Mouse (Mus musculus): ENCODE results near the gene Agtpbp1.
"Not testable (repeated sequence)": the region's sequence is repeated elsewhere in the genome, so short reads cannot be mapped to it uniquely, and the experiment has no call there.

Agtpbp1 gene

DNA sequence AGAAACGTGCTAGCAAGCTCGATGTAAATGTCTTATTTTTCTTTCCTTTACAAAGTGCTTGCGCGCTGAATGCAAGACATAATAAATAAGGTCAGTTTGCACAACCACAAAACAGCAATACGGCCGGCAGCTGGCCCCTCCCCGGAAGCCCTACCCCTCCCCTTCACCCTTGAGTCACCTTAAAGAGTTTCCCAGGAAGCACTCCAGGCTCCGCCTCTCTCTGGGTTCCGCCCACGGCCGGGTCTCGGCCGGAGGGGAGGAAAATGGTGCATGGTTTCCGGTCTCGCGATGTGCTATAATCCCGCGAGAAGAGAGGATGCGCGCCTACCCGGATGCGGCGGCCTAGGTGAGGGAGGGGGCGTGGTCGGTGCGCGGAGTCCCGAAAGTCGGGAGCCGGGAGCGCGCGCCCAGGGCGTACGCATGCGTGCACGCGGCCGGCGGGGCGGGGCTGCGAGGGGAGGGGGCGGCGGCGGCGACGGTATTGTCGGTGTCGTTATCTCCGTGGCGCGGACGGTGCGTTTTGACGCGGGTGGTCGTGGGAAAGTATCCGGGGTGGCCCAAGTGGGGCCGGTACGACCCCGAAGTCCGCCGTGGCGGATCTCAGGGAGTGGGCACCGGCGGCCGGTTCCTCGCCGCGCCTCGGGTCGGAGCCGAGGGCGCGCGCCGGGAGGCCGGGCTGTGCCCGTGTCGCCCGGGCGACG lies at the start of gene Agtpbp1, which contains the start of gene Naa35:
Gene Agtpbp1, minus strand, starts transcription at position 281 of the 701 bp plus-strand sequence.
Gene Naa35, plus strand, starts transcription at position 313 of the 701 bp plus-strand sequence.
- in situ Hi-C loops (cut with MboI, MseI), result no loop called here

DNA sequence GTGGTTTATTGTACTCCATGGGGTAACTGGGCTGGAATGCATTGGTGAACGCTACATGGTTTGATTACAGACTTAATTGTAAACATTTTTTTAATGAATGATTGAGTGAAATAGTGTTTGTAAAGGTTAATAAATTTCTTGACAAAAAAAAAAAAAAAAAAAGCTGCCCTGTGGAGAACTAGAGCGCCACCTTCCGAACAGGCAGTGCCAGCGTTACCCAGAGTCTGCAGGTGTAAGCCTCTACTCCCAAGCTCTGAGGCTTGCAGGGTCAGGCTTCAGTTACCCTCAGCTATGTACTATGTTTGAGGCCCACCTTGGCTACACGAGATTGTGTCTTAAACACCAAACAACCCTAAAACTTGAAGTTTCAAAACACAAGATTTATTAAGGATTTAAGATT lies 49.6 kb upstream of the Agtpbp1 start:
- in situ Hi-C loops (cut with MboI, MseI), result no loop called here

DNA sequence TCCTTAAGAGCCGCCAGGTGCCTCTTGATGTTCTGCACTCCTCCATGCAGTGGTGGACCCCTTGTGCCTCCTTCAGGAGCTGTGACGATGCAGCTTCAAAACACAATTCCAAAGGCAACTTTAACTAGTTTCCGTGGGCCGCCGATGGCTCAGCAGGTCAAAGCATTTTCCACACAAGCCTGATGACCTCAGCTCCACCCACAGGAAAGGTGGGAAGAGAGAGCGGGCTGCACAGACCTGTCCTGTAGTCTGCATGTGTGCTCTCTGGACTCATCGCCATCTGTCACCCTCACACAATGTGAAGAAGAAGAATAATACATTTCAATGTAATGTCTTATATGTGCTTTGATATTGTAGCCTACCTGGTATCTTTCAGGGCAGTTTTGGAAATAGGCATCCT lies 41.7 kb upstream of the Agtpbp1 start:
- in situ Hi-C loops (cut with MboI, MseI), result no loop called here

DNA sequence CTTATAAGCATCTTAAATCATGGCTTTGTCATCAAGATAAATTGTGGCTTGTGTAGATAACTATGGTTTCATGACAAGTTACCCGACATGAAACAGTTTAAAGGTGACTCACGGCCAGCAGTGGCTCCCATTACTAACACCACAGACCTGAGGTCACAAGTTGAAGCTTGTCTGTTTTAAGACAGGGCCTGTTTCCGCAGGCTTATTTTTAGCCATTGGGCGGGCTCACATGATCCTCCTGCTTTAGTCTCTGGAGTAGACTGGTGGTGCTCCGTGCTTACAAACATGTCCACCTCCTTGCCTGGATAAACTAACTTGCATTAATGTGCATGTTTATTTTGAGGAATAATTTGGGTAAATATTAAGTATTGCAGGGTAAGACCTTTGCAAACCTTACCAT lies 39.9 kb upstream of the Agtpbp1 start:
- in situ Hi-C loops (cut with MboI, MseI), result no loop called here

DNA sequence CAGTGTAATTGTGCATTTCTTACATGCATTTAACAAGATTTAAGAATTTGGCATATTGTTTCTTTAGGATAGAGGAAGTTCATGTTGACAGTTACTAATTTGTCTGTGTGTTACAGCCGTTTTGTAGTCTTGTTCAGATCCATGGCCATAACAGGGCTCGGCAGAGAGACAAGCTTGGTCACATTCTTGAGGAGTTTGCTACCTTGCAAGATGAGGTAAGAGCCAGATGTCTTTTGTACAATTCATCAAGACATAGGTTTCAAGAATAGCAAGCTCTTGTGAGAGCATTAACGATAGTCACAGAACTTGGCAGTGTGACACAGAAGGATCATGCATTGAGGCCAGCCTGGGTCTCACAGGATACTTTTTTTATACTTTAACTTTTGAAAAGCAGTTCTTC lies 39.4 kb upstream of the Agtpbp1 start:
- in situ Hi-C loops (cut with MboI, MseI), result no loop called here

DNA sequence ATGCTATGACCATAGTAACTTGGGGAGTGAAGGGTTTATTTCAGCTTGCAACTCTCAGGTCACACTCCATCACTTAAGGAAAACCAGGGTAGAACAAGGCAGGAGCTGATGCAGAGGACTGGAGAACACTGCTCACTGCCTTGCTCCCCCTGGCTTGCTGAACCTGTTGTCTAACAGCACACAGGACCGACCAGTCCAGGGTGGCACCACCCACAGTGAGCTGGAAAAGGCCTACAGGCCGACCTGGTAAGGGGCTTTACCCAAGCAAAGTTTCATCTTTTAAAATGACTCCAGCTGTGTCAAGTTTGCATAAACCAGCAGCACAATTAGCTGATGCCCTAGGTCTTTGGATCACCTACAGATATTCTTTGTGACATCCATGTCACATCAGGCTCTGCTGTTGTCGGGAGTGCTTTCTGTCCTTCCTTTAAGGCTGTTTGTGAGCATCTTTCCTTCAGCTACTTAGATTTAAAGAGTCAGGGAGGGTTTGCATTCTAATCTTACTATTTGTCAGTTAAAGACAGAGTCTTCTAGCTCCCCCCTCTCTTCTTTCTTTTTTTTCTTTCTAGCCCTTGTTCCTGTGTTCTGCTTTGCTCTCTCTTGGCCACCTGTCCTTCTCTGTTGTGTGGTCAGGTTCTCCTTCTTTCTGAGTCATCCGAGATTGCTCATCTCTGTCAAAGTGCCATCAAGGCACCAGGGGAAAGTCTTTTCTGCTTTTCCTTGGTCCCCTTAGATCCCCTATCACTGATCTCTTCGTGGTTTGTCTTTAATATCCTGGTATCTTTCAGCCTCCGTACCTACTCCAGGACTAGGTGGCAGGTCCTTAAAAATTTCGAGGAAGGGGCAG lies 36.8 kb upstream of the Agtpbp1 start:
- in situ Hi-C loops (cut with MboI, MseI), result no loop called here

DNA sequence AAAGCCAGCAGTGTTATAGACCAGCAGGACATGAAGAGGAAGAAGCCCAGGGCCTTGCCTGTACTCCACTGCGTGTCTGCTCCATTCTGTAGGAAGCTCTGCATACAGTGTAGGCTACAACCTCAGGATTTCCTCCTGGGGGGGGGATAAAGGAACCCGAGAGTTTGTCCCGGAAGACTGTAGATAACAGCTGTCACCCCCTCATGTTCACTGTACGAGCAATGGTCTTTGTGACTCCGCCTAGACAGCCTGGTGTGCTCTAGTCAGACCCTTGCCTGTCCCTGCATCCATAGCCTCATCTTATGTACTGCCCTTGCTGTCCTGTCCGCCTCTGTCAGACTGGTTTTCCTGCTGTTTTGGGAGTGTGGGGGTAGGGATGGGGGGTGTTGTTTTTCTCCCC lies 33.4 kb upstream of the Agtpbp1 start:
- in situ Hi-C loops (cut with MboI, MseI), result no loop called here

DNA sequence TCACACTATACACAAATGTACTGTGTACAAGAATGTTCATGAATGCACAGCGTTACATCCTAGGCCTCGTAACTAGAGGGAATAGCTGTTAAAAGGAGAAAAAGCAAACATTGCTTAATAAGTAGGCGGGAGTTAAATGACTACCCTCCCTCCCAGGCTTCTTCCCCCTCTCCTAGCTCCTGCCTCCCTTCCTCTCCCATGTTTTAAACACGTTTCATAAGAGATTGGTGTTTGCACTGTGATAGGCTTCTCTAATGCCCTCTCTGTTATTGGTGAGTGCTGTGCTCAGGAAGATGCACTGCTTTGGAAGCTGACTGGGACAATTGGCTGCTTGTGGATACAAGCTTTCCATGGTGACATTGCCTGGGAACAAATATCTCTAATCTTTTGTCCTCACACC lies 30.5 kb upstream of the Agtpbp1 start:
- in situ Hi-C loops (cut with MboI, MseI), result no loop called here

DNA sequence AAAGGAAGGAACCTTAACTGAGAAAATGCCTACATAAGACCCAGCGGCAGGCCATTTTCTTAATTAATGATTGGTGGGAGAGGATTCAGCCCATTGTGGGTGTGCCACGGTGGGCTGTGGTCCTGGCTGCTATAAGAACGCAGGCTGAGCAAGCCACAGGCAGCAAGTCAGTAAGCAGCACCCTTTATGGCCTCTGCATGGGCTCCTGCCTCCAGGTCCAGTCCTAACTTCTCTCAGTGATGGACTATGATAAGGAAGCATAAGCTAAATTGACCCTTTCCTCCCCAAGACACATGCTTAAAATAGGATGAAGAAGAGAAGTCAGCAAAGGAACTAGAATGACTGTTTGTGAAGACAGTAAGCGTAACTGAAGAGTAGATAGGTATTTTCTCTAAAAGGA lies 30.1 kb upstream of the Agtpbp1 start:
- in situ Hi-C loops (cut with MboI, MseI), result no loop called here

DNA sequence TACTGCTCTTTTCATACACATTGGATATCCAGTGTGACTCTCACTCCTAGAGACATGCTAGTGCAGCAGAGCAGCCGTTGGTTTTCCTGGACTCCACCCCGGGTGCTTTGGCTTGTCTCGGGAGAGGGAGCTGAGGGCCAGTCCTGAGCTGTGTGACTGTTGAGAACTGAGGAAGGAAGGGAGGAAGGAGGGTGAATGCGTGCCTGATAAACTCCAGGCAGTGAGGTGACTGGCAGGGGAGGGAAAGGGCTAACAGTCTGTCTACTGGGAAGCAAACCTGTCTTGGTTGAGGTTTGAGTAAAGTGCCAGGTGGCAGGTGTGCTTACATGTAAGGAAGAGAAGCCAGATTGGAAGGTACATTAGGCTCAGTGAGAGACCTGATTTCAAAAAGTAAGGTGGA lies 28.8 kb upstream of the Agtpbp1 start:
- in situ Hi-C loops (cut with MboI, MseI), result no loop called here

DNA sequence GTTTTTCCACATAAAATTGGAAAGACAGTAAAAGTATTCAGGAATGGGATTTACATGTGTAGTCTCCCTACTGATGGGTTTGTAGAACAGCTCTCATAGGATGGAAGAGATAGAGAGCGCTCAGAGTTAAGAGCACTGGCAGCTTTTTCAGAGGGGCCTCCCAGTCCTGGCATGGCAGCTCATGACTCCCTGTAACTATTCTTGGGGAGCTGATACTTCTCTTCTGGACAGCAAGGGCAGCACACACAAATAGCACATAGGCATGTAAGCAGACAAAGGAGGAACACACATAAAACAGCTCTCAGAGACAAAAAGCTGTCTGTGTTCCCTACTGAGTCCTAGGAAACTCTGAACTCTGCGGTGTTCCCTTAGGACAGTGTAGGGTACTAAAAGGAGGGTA lies 25.4 kb upstream of the Agtpbp1 start:
- in situ Hi-C loops (cut with MboI, MseI), result no loop called here

DNA sequence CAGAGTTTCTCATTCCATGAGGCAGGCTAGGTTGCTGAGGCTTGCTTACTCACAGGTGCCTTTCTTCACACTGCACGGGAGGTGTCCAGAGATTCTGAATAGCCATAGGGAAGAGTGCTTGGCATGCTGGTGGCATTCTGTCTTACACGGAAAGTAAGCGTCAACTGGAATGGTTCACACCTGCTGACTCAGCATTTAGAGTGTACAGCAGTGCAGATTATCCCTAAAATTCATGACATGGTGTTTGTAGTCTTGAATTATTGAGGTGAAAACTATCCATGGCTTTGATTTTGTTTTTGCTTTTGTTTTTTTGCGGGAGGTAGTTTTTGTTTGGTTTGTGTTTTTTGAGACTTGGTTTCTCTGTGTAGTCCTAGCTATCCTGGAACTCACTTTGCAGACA lies 24.9 kb upstream of the Agtpbp1 start:
- in situ Hi-C loops (cut with MboI, MseI), result no loop called here

DNA sequence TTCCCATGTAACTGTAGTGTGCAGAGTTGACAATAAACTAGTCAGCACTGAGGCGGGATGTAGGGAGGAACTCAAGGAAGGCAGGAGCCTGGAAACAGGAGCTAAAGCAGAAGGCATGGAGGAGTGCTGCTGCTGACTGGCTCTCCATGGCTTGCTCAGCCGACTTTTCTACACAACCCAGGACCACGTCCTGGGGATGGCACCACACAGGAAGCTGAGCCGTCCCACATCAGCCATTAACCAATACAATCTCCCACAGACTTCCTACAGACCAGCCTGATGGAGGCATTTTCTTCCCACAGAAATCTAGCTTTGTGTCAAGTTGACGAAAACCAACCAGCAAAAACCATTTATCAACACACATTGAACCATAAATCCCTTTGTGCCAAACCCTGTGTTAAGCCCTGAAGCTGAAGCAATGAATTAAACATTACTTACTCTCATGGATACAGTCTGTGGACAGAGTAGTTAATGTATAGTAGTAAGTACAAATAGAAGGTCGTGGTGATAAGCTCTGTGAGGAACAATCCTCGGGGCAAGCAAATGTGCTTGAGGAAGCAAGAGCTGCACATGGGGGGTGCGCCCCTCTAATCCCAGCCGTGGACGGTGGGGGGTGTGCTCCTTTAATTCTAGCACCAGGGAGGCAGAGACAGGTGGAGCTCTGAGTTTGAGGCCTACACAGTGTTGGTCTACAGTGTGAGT lies 20.3 kb upstream of the Agtpbp1 start:
- in situ Hi-C loops (cut with MboI, MseI), result no loop called here

DNA sequence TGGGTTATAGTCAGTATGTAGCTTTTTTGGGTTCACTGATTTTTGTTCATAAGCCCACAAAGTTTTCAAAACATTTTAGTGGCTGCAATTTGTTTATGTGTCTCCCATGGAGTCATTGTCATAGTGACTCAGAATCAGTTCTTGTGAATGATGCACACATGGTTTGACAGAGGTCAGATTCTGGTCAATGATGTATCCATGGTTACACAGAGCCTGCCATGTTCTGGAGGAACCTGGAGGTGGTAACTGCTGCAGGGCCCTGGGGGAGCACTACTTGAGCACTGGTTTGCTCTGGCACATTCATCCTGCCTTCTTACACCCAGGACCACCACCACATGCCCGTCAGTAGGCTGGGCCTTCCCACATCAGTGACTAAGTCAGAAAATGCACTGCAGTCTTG lies 19.5 kb upstream of the Agtpbp1 start:
- in situ Hi-C loops (cut with MboI, MseI), result no loop called here

DNA sequence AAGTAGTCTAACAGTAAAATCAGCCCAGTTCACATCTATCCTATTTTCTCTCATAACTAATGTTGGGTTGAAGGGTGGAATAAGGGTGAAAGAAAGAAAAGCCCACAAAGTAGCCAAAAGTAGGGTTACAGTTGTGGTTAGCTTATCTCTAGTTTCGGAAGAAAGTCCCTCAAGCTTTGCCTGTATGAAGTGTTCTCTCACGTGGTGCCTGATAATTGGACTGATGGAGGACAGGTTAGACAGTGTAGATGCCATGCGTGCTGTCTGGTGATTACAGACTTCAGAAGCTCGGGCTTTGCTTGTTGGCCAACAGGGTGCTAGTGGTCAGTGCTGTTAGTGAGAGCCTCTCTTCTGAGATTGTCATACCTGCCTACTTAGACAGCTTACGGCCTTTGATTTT lies 18.1 kb upstream of the Agtpbp1 start:
- in situ Hi-C loops (cut with MboI, MseI), result no loop called here

DNA sequence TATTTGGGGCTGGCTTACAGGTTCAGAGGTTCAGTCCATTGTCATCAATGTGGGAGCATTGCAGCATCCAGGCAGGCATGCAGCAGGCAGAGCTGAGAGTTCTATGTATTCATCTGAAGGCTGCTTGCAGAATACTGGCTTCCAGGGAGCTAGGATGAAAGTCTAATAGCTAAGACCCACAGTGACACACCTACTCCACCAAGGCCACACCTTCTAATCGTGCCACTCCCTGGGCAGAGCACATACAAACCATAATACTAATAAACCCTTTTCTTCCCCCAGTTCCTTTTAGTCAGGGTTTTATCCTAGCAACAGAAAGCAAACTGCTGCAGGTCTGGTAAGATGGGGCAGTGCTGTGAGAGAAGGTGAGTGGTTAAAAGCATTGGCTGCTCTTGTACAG lies 7.6 kb upstream of the Agtpbp1 start:
- in situ Hi-C loops (cut with MboI, MseI), result no loop called here

DNA sequence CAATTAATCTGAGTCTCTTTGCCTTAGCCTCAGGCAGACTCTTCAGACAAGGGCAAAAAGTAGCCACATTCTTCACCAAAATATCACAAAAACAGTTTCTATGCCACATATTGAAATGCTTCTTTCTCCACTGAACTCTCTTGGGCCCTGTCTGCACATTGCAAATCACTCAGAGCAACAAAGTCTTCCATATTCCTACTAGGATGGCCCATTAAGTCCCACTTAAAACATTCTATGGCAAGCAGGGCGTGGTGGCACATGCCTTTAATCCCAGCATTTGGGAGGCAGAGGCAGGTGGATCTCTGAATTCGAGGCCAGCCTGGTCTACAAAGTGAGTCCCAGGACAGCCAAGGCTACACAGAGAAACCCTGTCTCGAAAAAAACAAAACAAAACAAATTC lies 7.0 kb upstream of the Agtpbp1 start:
- in situ Hi-C loops (cut with MboI, MseI), result not testable (repeated sequence)

DNA sequence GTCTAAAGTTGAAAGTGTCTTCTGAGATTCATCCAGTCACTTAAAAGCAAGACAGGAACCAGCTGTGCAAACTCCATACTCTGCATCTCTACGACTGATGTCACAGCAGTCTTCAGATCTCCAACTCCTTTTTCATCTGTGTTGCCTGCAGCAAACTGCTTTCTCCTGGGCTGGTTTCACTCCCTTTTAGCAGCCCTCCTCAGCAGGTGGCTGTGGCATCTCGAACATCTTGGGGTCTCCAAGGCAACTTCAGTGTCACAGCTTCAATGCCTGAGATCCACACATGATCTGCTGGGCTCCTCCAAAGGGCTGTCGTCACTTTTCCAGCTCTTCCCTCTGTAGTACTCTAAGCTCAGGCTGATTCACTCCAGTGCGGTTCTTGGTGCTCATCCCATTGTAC lies 5.7 kb upstream of the Agtpbp1 start:
- in situ Hi-C loops (cut with MboI, MseI), result no loop called here

DNA sequence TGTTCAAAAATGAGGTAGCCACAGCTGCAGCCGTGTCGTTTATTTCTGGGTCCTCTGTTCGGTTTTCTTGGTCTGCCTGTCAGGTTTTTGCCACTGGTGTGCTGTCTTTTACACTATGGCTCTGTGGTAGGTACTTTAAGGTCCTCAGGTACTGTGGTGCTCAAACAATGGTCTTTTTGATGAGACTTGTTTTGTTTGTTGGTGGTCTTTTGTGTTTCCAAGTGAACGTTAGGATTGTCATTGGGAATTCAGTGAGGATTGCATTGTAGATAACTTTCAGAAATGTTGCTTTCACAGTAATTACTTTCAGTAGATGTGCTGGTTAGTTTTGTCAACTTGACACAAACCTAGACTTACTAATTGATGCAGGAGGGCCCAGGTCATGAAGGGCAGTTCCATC lies 4.6 kb upstream of the Agtpbp1 start:
- in situ Hi-C loops (cut with MboI, MseI), result no loop called here

DNA sequence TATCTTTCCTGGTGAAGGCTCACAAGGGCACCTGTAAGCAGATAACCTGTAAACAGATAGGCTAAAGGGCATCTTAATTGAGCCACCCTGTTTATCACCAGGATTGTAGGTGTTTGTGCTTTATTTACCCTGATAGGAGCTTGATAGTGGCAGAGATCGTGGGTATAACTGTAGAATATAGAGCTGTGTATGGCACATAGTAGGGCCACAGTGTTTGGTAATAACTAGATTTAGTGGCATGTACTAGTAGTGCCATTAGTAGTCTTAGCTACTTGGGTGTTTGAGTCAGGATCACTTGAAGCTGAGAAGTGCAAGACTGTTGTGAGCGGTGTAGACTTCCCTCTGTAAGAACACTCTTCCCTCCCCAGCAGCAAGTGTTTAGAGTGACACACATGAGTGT lies 2.2 kb upstream of the Agtpbp1 start:
- in situ Hi-C loops (cut with MboI, MseI), result no loop called here

DNA sequence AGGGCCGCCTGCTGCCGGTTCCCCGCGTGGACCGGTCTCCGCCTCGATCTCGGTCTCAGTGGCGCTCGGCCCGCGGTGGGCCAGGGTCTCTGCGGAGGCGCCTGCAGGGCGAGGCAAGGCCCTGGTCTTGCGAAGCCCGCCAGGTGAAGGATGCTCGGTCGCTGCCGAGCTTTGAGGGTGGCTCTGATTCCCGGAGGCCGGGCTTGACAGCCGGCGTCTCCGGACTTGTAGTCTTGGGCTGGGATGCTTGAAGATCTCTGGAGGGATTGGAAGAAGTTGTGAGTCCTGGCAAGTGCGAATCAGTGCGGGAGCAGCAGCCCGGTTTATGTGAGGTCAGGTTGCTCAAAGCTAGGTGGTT lies 600 bp upstream of the Agtpbp1 start:
- in situ Hi-C loops (cut with MboI, MseI), result no loop called here

DNA sequence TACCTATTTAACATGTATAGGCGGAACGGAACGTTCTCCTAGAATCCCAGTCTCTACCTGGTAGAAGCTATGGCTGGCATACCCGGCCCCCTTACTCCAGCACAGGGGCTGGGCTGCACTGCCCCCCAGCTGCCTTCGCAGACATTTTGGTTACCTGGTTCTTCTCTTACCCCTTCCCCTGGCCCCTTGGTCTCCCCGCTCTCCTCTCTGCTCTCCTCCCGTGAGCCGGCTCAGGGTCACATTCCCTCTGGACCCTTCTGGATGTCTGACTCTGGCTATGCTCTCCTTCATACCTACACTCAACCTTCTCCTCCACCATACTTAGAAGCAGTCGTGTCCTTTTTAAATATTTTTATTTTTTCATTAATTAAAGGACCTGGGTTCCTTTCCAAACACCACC lies 546 bp downstream of the Agtpbp1 start:
- in situ Hi-C loops (cut with MboI, MseI), result no loop called here

DNA sequence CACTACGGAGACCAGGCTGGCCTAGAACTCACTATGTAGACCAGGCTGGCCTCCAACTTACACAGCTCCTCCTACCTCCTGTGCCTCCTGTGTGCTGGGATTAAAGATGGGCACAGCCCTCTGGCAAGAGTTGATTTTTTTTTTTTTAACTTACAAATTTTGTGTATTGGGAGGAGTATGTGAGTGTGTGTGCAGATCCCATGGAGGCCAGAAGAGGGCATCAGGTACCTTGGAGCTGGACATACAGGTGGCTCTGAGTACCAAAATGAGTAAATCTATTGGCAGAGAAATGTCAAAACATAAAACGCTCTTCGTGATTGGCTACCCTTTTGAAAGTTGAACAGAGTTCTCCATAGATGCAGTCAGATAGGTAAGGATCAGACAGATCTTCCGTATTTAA lies 4.1 kb downstream of the Agtpbp1 start:
- in situ Hi-C loops (cut with MboI, MseI), result no loop called here

Data from T-helper 1 cell (primary cell).